Mouse (Mus musculus): ENCODE data around the gene Kcnk12. TPM values are rescaled to one million over a fixed set of nuclear protein-coding genes. Genes with fewer than 3 reads are reported as not detected.

Kcnk12 gene
- polyA plus RNA-seq, 1 experiment from 2014 or later: 0.39 TPM

DNA sequence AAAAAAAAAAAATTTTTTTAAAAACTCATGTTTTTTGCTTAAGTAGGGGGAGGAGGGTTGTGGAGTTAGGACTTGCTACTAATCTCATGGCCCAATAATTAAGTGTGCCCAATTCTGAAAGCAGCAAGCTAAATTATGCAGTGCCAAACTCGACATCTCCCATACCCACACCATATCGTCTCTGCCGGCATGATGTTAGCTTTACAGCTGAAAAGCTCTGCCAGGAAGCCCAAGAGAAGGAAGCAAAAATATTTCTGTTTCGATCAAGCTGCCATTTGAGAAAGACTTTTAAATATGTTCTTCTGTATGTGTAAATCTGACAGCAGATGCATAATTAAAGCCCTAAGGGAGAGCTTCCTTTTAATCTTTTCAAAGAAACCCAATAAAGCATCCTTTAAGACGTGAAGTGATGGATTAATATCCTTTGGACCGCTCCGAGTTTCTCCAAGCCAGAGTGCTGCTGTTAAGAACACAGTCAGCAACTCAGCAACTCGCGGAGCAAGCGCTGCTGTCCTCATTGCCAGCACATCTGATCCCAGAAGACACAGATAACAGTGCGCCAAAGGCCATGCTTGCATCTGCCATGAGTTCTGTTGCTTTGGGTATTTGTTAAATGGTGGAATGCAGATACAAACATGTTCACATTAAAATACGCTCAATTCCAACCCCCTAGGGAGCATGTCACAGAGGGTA, 5.0 kb downstream of the Kcnk12 start:
- DNase-seq (ENCODE audit: low spot score) (no peak), ATAC-seq (ENCODE audit: low FRiP score) (no peak)
- WGBS: 79% methylated on average over 12 of the region's 12 CpGs
- peaks cover 3% of the 10 kb centered on the region; the same call in 1 of the 2 replicates for H3K4me1 ChIP-seq (replicated peaks; ENCODE audit: control insufficient read depth, insufficient read depth, low read length)
- no peak overlapping the region for H3K4me2 ChIP-seq (replicated peaks; ENCODE audit: low read depth, low read length)
- no peak overlapping the region for H3K4me3 ChIP-seq (ENCODE audit: low read depth, low read length)
- H3K9me3 ChIP-seq (ENCODE audit: control insufficient read depth, low read length): no peaks in the 10 kb centered on the region
- H3K27me3 ChIP-seq (ENCODE audit: control insufficient read depth, insufficient read depth, low read length): peaks cover 33% of the 10 kb centered on the region
- no peaks in the 10 kb centered on the region for H3K36me3 ChIP-seq (ENCODE audit: control insufficient read depth, insufficient read depth, low read length)
- H3K27ac ChIP-seq (ENCODE audit: low read depth, low read length): no peak overlapping the region
- H3K9ac ChIP-seq (ENCODE audit: low read depth, low read length): no peak overlapping the region

DNA sequence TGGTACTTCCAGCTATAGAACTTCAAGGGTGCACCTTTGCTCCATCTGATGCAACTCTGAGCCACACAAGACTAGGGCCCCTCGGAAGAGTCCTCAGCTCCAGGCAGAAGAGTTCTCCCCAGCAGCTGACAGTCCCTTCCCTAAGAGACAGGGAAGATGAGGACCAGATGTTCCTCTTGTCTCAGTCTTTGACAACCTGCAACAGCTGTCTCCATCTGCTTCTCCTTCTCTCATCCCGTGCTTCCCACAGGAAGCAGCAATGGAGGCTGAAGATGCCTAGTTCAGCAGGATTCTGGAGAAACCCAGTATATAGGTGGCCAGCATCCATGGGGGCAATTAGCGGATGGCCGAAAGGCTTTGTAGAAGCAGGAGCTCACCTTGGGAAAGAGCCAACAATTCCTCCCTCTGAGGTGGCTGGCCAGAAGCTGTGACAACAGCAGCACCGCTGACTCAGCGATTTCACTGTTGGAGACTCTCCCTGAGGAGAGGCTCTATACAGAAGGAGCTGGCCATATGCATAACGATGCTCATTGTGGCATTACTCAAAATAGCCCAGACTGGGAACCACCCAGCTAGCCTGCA, 6.2 kb downstream of the Kcnk12 start:
- ATAC-seq (ENCODE audit: low FRiP score) (no peak), DNase-seq (ENCODE audit: low spot score) (no peak)

DNA sequence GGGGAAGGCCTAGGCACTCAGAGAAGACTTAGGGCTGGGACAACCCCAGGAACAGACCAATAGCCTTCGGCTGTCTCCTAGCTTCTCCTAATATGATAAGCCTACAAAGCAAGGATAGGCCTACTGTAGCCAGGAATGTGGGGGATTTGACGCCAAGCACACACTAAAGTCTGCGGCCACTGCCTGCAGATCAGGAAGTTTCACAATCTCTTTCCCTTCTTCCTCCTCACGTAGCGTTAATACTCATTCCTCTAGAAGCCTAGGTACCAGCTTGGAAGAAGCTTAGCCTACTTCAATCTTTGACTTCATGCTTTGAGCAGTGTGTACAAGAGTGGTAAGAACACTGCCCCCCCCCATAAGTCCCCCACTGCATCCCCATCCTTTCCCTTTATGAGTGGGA, 7.1 kb downstream of the Kcnk12 start:
- DNase-seq (ENCODE audit: low spot score) (no peak), ATAC-seq (ENCODE audit: low FRiP score) (no peak)
- no peaks in the 10 kb centered on the region for H3K9me3 ChIP-seq (ENCODE audit: control insufficient read depth, low read length)
- H3K4me1 ChIP-seq (replicated peaks; ENCODE audit: control insufficient read depth, insufficient read depth, low read length): no peaks in the 10 kb centered on the region
- no peaks in the 10 kb centered on the region for H3K36me3 ChIP-seq (ENCODE audit: control insufficient read depth, insufficient read depth, low read length)
- H3K27me3 ChIP-seq (ENCODE audit: control insufficient read depth, insufficient read depth, low read length): peaks cover 12% of the 10 kb centered on the region
- no peak overlapping the region for H3K9ac ChIP-seq (ENCODE audit: low read depth, low read length)
- no peak overlapping the region for H3K27ac ChIP-seq (ENCODE audit: low read depth, low read length)
- WGBS: 97% methylated on average over 5 of the region's 5 CpGs
- no peak overlapping the region for H3K4me3 ChIP-seq (ENCODE audit: low read depth, low read length)
- H3K4me2 ChIP-seq (replicated peaks; ENCODE audit: low read depth, low read length): no peak overlapping the region

More for the DNA sequence above, 6.2 kb downstream of the Kcnk12 start:
- Histone ChIP-seq H3K9me3 (ENCODE audit: control insufficient read depth, low read length) (no peaks in the 10 kb centered on the region), H3K4me3 (ENCODE audit: low read depth, low read length) (no peak overlapping the region), H3K4me2 (replicated peaks; ENCODE audit: low read depth, low read length) (no peak overlapping the region), H3K27ac (ENCODE audit: low read depth, low read length) (no peak overlapping the region), H3K9ac (ENCODE audit: low read depth, low read length) (no peak overlapping the region), H3K36me3 (ENCODE audit: control insufficient read depth, insufficient read depth, low read length) (no peaks in the 10 kb centered on the region), H3K4me1 (replicated peaks; ENCODE audit: control insufficient read depth, insufficient read depth, low read length) (no peaks in the 10 kb centered on the region), H3K27me3 (ENCODE audit: control insufficient read depth, insufficient read depth, low read length) (peaks cover 21% of the 10 kb centered on the region)
- 75% methylated on average over 7 of the region's 7 CpGs for WGBS

DNA sequence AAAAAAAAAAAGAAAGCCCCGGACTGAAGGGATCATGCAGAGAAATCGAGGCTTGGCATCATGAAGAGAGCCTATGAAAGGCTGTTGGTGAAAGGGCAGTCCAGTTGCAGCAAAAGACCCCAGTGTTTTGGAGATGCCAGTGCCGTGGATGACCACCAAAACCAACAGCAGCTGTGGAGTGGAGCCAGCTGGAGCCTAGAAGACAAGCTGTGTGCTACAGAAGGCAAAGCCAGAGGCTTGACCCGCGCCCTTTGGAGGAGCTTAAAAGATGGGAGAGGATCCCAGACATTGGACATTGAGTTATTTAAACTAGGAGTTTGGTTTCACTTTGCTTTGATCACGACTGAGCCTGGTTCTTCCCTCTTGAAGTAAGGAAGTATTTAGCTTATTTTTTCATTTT, 9.6 kb downstream of the Kcnk12 start:
- Histone ChIP-seq H3K9me3 (ENCODE audit: control insufficient read depth, low read length) (no peaks in the 10 kb centered on the region), H3K4me1 (replicated peaks; ENCODE audit: control insufficient read depth, insufficient read depth, low read length) (no peaks in the 10 kb centered on the region), H3K4me2 (replicated peaks; ENCODE audit: low read depth, low read length) (no peak overlapping the region), H3K36me3 (ENCODE audit: control insufficient read depth, insufficient read depth, low read length) (no peaks in the 10 kb centered on the region), H3K4me3 (ENCODE audit: low read depth, low read length) (no peak overlapping the region), H3K27me3 (ENCODE audit: control insufficient read depth, insufficient read depth, low read length) (no peaks in the 10 kb centered on the region), H3K27ac (ENCODE audit: low read depth, low read length) (no peak overlapping the region), H3K9ac (ENCODE audit: low read depth, low read length) (no peak overlapping the region)
- DNase-seq (ENCODE audit: low spot score): no peak
- ATAC-seq (ENCODE audit: low FRiP score): no peak
- WGBS: 77% methylated on average over 6 of the region's 6 CpGs

DNA sequence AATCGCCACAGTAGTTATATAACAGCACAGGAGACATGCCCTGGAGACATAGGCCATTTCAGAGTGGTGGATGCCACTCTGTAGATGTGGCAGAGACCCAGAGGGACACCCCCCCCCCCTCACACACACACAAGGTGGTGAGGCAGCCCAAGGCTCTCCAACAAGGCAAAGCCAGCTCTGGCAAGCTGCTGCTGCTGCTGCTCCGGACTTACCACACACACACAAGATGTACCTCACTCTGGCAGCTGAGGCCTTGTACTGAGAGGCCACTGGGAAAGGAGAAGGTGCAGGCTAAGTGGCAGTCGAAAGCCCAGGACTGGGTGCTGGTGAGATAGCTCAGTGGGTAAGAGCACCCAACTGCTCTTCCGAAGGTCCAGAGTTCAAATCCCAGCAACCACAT, 10.1 kb downstream of the Kcnk12 start:
- no peaks in the 10 kb centered on the region for H3K4me1 ChIP-seq (replicated peaks; ENCODE audit: control insufficient read depth, insufficient read depth, low read length)
- H3K9me3 ChIP-seq (ENCODE audit: control insufficient read depth, low read length): no peaks in the 10 kb centered on the region
- no peak overlapping the region for H3K4me2 ChIP-seq (replicated peaks; ENCODE audit: low read depth, low read length)
- no peak overlapping the region for H3K27ac ChIP-seq (ENCODE audit: low read depth, low read length)
- ATAC-seq (ENCODE audit: low FRiP score): no peak
- DNase-seq (ENCODE audit: low spot score): no peak
- WGBS: 90% methylated on average over 4 of the region's 4 CpGs
- no peak overlapping the region for H3K4me3 ChIP-seq (ENCODE audit: low read depth, low read length)
- no peaks in the 10 kb centered on the region for H3K36me3 ChIP-seq (ENCODE audit: control insufficient read depth, insufficient read depth, low read length)
- H3K9ac ChIP-seq (ENCODE audit: low read depth, low read length): no peak overlapping the region
- H3K27me3 ChIP-seq (ENCODE audit: control insufficient read depth, insufficient read depth, low read length): no peaks in the 10 kb centered on the region

DNA sequence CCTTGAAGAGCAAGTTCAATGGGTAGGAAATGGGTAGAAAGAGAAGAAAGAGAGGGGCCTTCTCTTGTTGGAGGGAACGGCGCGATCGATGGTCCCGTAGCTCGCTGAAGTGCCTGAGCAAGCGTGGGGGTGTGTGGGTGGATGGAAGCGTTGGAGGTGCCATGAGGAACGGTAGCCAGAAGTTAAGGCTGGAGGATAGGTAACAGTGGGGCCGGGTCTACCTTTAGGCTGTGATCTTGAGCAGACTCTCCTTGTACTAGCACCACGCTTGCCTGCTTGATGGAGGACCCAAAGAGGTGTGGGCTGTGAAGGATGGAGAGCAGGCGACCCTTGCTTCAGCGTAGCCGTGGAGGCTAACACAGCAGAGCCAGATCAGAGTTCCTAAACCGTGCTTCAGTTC, 12.1 kb downstream of the Kcnk12 start:
- no peak for ATAC-seq (ENCODE audit: low FRiP score)
- H3K4me2 ChIP-seq (replicated peaks; ENCODE audit: low read depth, low read length): no peak overlapping the region
- 98% methylated on average over 15 of the region's 15 CpGs for WGBS
- H3K4me1 ChIP-seq (replicated peaks; ENCODE audit: control insufficient read depth, insufficient read depth, low read length): no peaks in the 10 kb centered on the region
- no peak for DNase-seq (ENCODE audit: low spot score)
- no peak overlapping the region for H3K9ac ChIP-seq (ENCODE audit: low read depth, low read length)
- no peak overlapping the region for H3K4me3 ChIP-seq (ENCODE audit: low read depth, low read length)
- H3K27ac ChIP-seq (ENCODE audit: low read depth, low read length): no peak overlapping the region
- no peaks in the 10 kb centered on the region for H3K27me3 ChIP-seq (ENCODE audit: control insufficient read depth, insufficient read depth, low read length)
- H3K9me3 ChIP-seq (ENCODE audit: control insufficient read depth, low read length): no peaks in the 10 kb centered on the region
- no peaks in the 10 kb centered on the region for H3K36me3 ChIP-seq (ENCODE audit: control insufficient read depth, insufficient read depth, low read length)

DNA sequence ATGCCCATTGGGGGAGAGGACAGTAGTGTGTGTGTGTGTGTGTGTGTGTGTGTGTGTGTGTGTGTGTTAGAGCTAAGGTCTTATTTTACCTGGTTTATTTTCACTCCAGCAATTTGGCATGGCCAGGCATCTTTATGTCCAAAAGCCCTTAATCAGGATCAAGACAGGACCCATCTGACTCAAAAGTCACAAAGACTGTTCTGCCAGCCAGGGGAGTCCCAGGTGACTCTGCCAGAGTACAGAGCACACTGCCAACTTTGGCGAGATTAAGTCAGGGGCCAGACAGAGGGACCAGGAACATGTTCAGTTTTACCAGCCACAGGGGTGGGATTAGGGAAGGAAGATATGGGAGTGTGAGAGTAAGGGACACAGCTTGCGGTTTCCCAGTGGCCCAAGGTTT, 12.9 kb downstream of the Kcnk12 start:
- 80% methylated on average over 2 of the region's 2 CpGs for WGBS
- H3K27ac ChIP-seq (ENCODE audit: low read depth, low read length): no peak overlapping the region
- no peak overlapping the region for H3K4me3 ChIP-seq (ENCODE audit: low read depth, low read length)
- ATAC-seq (ENCODE audit: low FRiP score): no peak
- no peak for DNase-seq (ENCODE audit: low spot score)
- H3K9ac ChIP-seq (ENCODE audit: low read depth, low read length): no peak overlapping the region
- no peaks in the 10 kb centered on the region for H3K36me3 ChIP-seq (ENCODE audit: control insufficient read depth, insufficient read depth, low read length)
- no peaks in the 10 kb centered on the region for H3K27me3 ChIP-seq (ENCODE audit: control insufficient read depth, insufficient read depth, low read length)
- H3K4me1 ChIP-seq (replicated peaks; ENCODE audit: control insufficient read depth, insufficient read depth, low read length): no peaks in the 10 kb centered on the region
- no peak overlapping the region for H3K4me2 ChIP-seq (replicated peaks; ENCODE audit: low read depth, low read length)
- H3K9me3 ChIP-seq (ENCODE audit: control insufficient read depth, low read length): no peaks in the 10 kb centered on the region

DNA sequence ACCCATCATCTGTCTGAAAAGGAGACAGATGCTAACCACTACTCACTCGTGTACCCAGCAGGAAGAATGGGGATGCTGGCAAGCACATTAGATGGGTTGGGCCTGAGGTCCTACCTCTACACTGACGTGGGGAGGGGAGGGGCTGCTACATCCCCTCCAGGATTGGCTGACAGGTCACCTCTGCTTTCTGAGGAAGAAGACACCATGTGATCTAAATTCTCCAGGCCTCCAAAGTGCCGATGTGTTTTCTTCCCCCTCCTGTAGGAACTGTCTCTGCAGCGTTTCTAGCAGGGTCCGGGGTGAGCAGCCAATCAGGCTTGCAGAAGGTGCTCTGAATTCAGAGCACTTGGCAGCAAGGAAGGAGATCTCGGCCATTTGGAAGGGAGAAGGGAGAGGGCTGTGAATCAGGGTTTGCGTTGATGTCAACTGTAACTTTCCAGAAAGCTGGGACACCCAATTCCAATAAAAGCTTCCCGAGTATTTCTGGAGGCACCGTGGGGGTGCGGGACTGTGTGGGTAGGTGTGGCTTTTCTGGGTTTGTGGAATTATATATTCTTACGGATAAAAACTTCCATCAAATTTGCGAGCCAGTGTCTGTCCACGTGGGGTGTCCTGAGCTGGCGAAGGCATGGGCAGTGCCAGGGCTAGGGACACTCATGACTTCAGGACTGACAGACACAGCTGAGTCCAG, 13.5 kb downstream of the Kcnk12 start:
- no peak overlapping the region for H3K4me3 ChIP-seq (ENCODE audit: low read depth, low read length)
- no peaks in the 10 kb centered on the region for H3K4me1 ChIP-seq (replicated peaks; ENCODE audit: control insufficient read depth, insufficient read depth, low read length)
- no peaks in the 10 kb centered on the region for H3K27me3 ChIP-seq (ENCODE audit: control insufficient read depth, insufficient read depth, low read length)
- WGBS: 70% methylated on average over 14 of the region's 14 CpGs
- H3K9ac ChIP-seq (ENCODE audit: low read depth, low read length): no peak overlapping the region
- no peaks in the 10 kb centered on the region for H3K36me3 ChIP-seq (ENCODE audit: control insufficient read depth, insufficient read depth, low read length)
- H3K4me2 ChIP-seq (replicated peaks; ENCODE audit: low read depth, low read length): no peak overlapping the region
- no peak for ATAC-seq (ENCODE audit: low FRiP score)
- H3K27ac ChIP-seq (ENCODE audit: low read depth, low read length): no peak overlapping the region
- no peaks in the 10 kb centered on the region for H3K9me3 ChIP-seq (ENCODE audit: control insufficient read depth, low read length)
- DNase-seq (ENCODE audit: low spot score): no peak

DNA sequence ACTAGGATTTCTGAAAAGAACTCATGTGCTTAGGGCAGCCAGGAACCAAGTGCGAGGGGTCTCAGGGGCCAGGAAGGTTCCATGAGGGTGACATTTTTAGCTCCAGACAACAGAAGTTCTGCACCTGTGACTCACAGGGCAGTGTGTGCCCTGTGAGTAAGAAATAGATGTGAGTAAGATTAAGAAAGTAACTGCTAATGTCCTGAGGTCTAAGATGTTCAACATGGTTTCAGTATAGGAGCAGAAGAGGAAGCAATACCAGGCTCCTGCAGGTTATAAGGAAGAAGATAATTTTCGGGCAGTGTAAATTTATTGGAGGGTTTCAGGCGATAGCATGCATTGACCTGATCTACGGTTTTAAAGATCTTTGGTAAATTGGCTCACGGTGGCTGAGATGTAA, 16.6 kb downstream of the Kcnk12 start:
- Histone ChIP-seq H3K4me2 (replicated peaks; ENCODE audit: low read depth, low read length) (no peak overlapping the region), H3K4me3 (ENCODE audit: low read depth, low read length) (no peak overlapping the region), H3K9ac (ENCODE audit: low read depth, low read length) (no peak overlapping the region), H3K27ac (ENCODE audit: low read depth, low read length) (no peak overlapping the region), H3K36me3 (ENCODE audit: control insufficient read depth, insufficient read depth, low read length) (no peaks in the 10 kb centered on the region), H3K9me3 (ENCODE audit: control insufficient read depth, low read length) (no peaks in the 10 kb centered on the region), H3K27me3 (ENCODE audit: control insufficient read depth, insufficient read depth, low read length) (no peaks in the 10 kb centered on the region), H3K4me1 (replicated peaks; ENCODE audit: control insufficient read depth, insufficient read depth, low read length) (no peaks in the 10 kb centered on the region; the same call in 1 of the 2 replicates)
- DNase-seq (ENCODE audit: low spot score): no peak
- ATAC-seq (ENCODE audit: low FRiP score): no peak
- WGBS: 91% methylated on average over 5 of the region's 5 CpGs

Data from hindbrain, embryonic 11.5 days (tissue).